Mouse (Mus musculus): ENCODE measurements around the gene Gm10663. TPM values are rescaled to one million over a fixed set of nuclear protein-coding genes. Genes with fewer than 3 reads are reported as not detected.

The Gm10663 gene
- not detected in 2 replicates for total RNA-seq (2021)
- long read RNA-seq: 0 reads

DNA sequence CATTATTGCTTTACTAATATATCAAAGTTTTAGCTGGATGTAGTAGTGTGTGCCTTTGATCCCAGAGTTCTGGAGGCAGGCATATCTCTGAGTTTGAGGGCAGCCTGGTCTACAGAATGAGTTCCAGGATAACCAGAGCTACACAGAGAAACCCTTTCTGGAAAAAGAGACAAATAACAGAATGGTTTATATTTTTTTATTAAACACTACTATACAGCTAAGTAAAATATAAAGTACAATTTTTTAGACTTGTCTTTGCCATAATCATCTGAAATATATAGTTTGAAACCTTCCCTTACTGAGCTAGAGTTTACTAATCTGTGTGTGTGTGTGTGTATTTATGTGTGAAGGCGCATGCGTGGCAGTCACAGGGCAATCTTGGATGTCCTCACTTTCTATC is at the start of gene Gm10663:
Gene Gm10663, plus strand, starts transcription at position 301 of the 400 bp plus-strand sequence.
- no peak for DNase-seq

DNA sequence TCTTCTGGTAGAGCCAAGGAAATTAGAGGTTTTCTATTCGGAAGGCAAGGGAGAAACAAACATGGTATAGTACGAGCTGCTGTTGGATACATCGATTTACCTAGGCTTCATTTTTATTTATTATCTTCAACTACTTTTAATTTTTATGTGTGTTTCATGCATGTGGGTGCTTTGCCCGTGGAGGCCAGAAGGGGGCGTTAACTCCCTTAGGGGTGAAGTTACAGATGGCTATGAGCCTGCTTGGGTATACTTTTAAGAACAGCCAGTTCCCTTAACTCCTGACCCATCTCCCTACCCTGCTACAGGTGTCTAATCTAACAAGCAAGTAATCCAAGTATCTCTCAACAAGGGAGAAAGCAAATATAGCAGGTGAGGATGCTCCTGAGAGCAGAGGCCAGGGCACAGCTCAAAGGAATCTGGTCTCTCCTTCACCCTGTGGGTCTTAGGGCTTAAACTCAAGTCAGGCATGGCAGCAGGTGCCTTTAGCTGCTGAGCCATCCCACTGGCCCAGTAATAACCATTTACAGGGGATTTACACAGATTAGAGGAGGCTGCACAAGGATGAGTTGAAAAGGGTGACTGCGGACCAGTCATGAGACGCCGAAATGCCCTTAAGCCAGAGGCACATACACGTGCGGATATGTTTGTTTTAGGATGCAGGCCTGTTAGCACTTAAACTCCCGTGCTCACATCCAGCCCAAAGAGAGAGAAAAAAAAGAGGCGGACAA is 45.7 kb upstream of the Gm10663 start:
- DNase-seq: no peak

DNA sequence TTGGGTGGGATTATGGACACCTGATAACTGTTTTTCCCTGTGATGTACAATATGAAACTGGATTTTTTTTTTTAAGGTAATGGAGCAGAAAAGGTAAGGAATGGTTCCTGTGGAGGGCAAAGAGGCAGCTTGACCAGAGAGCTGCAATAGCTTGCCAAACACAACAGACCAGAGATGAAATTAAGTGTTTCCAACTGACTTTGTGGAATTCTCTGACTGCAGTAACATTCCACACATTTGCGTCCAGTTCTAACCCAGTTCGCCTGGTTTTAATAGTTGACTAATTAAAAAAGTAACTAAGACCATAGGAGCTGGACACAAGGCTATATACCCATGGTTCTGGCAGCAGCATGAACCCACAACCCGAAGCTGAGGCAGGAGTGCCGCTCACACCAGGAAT is 45.1 kb upstream of the Gm10663 start:
- DNase-seq: no peak

DNA sequence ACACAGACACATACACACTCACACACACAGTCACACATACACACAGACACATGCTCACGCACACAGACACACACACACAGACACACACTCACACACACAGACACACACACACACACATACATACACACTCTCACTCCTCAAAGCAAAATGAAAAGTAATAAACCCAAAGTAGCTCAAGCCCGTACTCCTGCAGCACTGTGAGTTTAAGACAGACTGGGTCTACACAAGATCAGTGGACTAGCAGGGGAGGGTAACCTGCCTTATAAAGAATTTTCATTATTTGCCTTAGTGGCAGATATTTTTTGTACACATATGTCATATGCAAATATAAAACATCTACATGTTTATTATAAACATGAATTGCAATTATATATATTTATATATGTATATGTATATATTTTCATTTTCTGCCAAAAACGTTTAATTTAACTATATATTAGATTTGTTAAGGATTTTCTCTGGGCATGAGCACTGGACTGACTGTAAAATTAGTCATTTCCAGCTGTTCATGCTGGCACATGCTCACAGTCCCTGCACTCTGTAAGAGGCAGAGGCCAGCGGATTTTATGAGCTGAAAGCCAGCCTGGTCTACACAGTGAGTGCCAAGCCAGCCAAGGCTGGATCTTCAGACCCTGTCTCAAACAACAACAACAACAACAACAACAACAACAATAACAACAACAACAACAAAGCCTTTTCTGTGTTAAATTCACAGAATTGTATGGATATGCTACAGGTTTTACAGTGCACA is 43.9 kb upstream of the Gm10663 start:
- no peak for DNase-seq

DNA sequence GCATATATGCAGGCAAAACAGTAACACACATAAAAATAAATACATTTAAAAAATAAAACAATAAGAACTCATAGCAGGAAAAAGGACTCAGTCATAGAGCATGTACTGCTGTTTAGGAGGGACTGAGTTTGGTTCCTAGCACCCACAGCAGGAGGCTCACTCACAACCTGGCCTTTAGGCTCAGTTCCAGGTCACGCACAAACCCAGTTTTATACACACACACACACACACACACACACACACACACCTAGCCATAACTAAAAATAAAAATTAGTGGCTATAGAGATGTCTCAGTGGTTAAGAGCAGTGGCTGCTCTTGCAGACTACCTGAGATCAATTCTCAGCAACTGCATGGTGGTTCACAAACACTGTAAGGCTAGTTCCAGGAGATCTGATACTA is 42.7 kb upstream of the Gm10663 start:
- DNase-seq: no peak

DNA sequence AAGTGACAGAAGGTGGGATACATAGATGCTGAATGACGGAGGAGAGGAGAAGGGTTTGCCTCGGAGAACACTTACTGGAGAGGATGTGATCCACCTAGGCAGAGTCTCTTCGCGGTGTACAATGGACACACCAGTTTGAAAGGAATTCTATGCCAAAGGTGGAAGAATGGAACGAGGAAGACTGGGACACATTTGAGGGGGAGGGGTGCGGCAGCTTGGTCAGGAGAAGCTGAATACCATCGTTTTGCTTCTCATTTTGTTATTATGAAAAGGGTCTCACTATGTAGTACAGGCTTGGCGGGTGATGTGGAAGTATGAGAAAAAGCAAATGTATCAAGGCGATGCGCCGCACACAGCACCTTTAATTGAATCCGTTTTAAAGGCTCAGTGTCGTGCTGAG is 41.8 kb upstream of the Gm10663 start:
- no peak for DNase-seq

DNA sequence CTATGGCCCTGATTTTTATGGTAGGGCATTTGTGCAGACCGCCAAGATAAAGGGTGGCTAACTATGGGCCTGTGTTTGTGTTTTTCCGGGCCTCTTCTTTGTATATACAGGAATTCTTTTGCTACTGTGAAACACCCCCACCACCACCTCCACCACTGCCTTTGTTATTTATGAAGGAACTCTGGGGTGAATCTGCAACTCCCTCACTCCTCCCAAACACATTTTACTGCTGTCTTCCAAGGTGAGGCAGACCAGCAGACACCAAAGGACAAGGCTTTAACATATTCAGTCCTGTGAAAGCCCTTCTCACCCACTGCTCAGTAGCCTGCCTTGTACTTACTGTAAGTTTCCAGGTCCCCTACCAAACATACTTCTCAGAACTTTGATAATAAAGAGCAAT is 40.7 kb upstream of the Gm10663 start:
- no peak for DNase-seq

DNA sequence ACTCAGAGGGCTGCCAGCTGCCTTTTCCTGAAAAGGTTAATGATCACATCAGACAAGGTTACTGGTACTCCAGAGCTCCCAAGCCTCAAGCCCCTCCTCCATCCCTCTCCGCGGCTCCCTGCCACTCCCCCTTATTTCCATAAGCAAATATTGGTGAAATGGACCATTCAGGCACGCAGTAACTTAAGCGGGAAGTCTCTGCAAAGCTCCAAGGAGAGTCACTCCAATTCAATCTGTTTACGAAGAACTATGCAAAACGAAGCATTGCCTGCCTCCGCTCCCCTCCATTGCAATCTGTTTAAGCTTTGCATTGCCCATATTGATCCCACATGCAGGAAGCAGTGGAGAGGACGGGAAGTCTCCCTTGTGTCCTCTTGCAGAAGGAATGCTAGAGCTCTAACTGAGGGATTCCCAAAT is 37.7 kb upstream of the Gm10663 start, which contains the start of gene Apela:
Gene Apela, minus strand, starts transcription at position 220 of the 417 bp plus-strand sequence.
- peak; percentile 26 for DNase-seq

DNA sequence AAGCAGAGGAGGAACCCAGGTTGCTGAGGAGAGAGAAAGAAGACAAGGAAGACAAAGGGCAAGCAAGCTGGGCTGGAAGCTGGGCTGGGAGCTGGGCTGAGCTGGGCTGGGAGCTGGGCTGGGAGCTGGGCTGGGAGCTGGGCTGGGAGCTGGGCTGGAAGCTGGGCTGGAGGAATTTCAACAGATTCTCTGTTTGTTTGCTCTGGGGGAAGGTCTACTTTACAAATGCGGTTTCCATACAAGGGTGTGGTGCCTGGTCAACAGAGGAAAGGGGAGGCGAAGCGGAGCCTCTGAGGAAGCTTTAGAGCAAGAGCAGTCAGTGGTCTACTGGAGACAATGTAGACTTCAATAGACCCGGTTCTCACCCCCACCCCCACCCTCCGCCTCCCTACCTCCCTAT is 28.3 kb upstream of the Gm10663 start:
- no peak for DNase-seq

DNA sequence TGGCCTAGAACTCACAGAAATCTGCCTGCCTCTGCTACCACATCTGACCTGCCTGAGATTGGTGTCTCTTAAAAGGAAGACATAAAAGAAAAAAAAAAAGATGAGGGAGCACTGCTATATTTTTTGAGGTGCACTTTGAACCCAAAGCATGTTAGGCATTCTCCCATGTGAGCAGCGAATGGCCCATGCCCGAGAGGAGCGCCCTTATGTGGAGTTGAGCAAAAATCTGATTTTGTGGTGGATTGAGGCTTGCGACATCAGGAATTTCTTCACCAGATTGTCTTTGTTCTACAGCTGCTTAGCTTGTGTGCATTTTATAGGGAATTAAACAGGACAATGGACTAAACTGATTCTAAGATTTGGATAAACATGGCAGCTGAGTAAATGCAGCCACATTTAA is 27.6 kb upstream of the Gm10663 start:
- no peak for DNase-seq

DNA sequence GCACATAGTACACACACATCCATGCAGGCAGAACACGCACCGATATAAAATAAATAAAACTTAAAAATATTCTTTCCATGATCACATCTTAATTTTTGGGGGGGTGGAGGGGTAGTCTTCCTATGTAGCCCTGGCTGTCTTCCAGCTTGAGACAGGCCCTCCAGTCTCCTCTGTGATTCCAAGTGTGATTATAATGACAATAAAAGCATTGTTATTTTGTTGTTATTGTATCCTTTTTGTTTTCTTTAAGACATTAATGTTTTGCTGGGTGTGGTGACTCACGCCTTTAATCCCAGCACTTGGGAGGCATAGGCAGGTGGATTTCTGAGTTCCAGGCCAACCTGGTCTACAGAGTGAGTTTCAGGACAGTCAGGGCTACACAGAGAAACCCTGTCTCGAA is 27.0 kb upstream of the Gm10663 start:
- DNase-seq: no peak

DNA sequence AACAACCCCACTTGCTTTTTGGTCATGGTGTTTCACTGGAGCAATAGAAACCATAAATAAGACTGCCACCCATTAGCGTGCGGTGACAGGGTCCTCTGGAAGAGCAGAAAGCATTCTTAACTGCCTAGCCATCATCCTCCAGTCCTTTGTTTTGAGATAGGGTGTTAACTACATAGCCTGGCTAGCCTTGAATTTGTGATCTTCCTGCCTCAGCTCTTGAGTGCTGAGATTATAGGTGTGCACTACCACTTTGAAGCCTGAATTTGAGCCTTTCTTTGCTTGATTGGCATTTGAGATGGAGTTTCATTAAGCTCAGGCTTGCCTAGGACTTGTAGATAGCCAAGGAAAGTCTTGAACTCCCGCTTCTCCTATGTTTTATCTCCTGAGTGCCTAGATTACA is 21.3 kb upstream of the Gm10663 start:
- DNase-seq: no peak

DNA sequence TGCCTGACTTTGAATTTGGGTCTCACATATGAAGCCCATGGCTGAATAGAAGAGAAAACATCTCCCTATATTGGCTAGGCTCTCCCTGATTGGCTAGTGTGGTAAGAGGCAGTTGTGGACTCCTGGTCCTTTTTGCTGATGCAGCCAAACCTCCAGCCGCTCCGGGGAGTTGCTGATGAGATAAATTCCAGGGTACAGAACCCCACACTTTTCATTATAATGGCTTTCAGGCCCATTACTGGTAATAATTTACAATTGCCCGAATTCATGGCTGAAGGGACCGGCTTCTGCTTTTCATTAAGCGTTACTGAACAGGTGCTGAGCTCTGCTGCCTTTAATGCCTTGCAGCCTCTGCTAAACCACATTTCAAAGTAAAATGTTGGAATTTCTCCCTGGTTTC is 20.9 kb upstream of the Gm10663 start:
- DNase-seq: no peak

DNA sequence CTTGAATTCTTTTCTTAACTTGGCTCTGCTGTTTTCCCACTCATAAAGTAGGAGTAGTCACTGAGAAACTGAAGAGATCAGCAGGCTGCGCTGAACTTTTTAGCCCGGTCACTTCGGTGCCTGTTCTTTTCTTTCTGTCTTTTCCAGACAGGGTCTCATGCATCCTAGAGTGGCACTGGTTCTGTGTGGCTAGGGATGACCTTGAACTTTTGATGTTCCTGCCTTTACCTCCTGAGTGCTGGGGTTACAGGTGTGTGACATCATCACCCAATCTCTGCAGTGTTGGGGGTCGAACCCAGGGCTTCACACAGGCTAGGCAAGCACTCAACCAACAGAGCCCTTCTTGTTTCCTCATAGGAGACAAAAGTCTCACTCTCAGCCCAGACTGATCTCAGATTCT is 18.1 kb upstream of the Gm10663 start:
- no peak for DNase-seq

DNA sequence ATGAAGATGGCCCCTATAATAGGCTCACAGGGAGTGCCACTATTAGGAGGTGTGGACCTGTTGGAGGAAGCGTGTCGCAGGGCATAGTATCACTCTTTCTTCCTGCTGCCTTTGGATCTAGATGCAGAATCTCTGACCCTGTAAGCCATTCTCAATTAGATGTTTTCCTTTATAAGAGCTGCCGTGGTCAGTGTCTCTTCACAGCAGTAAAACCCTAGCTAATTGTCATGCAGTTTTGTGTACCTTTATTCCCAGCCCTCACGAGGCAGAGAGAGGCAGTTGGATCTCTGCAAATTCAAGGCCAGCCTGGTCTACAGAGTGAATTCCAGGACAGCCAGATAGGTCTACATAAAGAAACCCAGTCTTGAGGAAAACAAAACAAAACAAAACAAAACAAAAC is 12.6 kb upstream of the Gm10663 start:
- no peak for DNase-seq

DNA sequence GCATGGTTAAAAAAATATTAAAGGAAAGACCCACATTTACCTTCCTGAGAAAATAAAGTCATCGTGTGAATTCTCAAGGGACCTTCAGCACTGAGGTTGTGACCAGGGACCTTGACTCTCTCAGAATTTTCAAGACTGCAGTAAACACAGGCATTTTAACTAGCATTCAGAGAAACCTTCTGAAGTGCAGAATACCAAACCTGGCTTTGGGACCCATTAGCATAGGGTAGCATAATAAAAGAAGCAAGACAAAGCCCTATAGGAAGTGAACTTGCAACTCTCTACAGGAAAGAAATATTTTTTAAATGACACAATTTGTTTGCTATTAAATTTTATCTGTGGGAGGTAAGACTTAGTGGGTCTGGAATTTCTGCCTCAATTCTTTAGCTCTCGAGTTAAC is 10.8 kb upstream of the Gm10663 start:
- DNase-seq: no peak

DNA sequence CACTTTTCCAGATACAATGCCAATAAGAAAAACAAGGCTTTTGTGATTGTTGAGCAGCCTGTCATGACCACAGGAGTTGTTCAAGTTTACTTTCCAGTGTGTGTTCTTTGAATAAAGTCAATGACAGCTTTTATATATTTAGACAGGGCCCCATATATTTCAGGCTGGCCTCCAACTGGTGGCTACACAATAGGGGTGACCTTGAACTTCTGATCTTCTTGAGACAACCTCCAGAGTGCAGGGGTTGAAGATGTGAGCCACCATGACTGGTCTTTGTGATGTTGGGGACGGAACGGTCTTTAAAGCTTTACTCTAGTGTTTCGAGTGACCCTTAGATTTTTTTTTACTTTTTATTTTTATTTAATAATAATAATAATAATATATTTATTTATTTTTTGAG is 9.2 kb upstream of the Gm10663 start:
- no peak for DNase-seq

DNA sequence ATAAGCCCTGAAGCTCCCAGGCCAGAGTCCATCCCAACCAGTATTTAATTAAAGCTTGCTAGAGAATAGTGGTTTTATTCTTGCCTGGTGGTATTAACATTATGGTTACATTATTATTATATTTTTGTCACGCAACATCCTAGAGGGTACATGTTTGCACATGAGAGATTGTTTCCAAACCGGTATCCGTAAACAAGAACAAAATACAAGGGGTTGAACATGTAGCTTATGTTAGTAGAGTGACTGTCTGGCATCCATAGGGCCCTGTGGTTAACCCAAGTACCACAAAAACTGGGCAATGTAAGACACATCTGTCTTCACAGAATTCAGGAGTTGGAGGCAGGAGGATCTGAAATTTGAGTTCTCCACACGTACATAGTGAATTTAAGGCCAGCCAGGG is 7.8 kb upstream of the Gm10663 start:
- no peak for DNase-seq

DNA sequence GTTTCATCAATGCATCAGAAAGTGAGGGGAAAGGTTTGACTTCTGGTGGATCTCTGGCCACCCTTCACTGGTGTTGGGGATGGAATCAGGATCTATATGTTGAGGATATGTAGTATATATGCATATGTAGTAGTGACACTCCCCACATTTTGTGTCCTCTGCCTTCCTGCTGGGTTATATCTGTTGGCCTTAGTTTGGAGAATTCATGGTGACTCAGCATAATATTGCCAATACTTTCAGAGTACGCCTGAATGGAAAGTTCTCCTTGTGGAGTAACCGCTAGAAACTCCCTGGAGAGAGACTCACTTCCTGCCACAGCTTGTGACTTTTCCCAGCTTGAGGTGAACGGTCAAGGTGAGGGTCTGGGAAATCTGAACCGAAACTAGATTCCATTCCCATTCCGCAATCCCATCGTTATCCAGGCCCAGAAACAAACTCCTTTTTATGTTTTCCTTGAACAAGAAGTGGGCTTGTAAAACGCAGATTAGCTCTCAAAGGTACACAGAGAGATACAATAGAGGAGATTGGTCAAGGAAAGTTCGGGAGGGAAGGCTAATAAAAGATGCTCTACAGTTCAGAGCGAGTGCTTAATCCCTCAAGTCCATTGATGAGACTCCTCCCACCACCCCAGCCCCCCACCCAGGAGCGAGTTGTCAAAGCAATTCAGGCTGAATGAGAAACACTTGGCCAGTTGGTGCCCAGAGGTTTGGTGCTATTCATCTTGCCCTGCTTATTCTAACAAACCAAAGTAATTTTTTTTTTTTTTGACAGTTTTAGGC is 7.0 kb upstream of the Gm10663 start:
- no peak for DNase-seq

DNA sequence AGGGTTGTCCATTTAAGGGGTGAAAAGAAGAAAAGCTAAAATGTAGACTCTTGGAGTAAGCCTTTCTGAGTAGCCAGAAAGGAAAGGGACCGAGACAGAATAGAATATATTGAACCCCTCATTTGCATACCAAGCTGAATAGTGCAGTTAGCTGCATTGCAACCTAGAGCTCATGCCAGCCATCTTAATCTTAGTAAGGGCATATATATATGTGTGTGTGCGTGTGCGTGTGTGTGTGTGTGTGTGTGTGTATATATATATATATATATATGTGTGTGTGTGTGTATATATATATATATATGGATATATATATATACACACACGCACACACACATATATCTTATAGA is 6.4 kb upstream of the Gm10663 start:
- no peak for DNase-seq

DNA sequence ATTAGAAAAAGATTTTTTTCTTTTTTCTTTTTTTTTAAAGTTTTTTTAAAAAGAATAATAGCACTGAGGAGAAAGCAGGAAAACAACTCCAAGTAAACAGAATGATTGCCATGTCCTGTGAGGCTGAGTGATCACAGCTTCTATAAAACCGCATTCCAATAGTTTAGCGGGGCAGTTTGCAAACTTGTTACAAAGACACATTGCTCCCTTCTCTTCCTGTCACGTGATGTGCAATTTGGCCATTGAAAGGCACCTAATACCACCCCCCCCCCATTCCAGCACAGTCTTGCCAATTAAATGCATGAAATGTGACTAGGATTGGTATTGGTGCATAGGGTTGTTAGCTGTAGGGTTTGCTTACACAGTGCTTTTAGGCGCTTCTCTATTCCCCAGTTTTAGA is 3.8 kb upstream of the Gm10663 start:
- DNase-seq: no peak

DNA sequence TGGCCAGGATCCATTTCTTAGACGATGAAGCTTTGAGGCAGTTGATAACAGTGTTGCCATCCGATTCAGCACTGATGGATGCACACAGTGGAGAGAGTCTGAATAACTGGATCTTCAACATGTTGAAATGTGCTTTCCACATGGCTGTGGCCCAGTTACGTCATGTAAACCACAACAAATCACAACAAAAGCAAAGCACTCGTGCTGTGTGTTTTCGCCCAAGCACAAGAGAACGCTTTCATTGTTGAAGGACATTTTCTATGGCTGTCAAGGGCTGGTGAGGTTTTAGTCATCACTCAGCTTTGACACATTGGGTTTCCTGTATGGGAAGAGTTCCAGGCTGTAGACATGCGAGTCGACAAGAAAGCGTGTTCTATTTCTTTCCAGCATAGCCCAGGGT is 5.9 kb downstream of the Gm10663 start:
- DNase-seq: peak; percentile 4

DNA sequence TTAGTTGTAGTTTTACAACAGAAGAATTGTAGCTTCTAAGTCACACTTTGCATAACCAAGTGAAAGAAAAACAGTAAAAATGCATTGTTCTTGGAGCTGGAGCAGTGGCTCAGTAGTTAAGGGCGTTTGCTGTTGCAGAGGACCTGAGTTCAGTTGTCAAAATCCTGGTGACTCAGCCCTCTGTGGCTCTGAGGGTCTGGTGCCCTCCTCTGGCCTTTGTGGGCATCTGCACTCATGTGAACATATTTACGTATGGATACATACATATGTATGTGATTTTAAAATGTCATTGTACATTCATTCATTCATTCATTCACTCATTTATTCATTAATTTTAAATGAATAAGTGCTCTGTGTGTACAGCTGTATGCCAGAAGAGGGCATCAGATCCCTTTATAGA is 10.8 kb downstream of the Gm10663 start:
- no peak for DNase-seq
